Mouse (Mus musculus) small intestine, adult 2 months (tissue): Measurements from ENCODE around the gene Fgfr1op. TPM values are rescaled to one million over a fixed set of nuclear protein-coding genes. Genes with fewer than 3 reads are reported as not detected.
"Not testable (repeated sequence)": the region's sequence is repeated elsewhere in the genome, so short reads cannot be mapped to it uniquely, and the experiment has no call there.

ENCODE experiments used
- H3K27ac ChIP-seq: fragments of 200-500 bp; 2 replicates; pipeline ENCODE4 v1.5.1; 2012; ENCODE audit warnings: low read depth, low read length, control low read depth, inconsistent platforms; ENCODE audit not compliant: insufficient read depth
- H3K27me3 ChIP-seq: fragments of 200-500 bp; 2 replicates; pipeline ENCODE4 v1.6.1; 2012; ENCODE audit warnings: mild to moderate bottlenecking, moderate library complexity, low read length, inconsistent platforms; ENCODE audit not compliant: control insufficient read depth, insufficient read depth
- H3K36me3 ChIP-seq: fragments of 200-500 bp; 2 replicates; pipeline ENCODE4 v1.6.1; 2012; ENCODE audit warnings: mild to moderate bottlenecking, low read length, control low read depth, inconsistent platforms; ENCODE audit not compliant: control insufficient read depth, insufficient read depth
- H3K4me1 ChIP-seq: fragments of 200-500 bp; 2 replicates; pipeline ENCODE4 v1.6.1; 2012; ENCODE audit warnings: low read length, inconsistent platforms, mixed read lengths; ENCODE audit not compliant: control insufficient read depth, insufficient read depth, insufficient read length
- H3K4me3 ChIP-seq: fragments of 200-500 bp; 2 replicates; pipeline ENCODE4 v1.5.1; 2012; ENCODE audit warnings: low read depth, mild to moderate bottlenecking, control low read depth, inconsistent platforms, low read length, moderate library complexity
- CTCF ChIP-seq: fragments of 200-500 bp; IDR thresholded peaks from 2 replicates; pipeline ENCODE4 v1.5.1; 2012; ENCODE audit warnings: low read depth, mild to moderate bottlenecking, control low read depth, inconsistent platforms, low read length, moderate library complexity, mixed read lengths; ENCODE audit not compliant: insufficient replicate concordance, insufficient read length; ENCODE audit errors: extremely low read depth
- POLR2A ChIP-seq: fragments of 200-500 bp; IDR thresholded peaks from 2 replicates; pipeline ENCODE4 v1.6.1; 2012; ENCODE audit warnings: low read depth, mild to moderate bottlenecking, control low read depth, inconsistent platforms, low read length, moderate library complexity
- WGBS: fragments of 180-500 bp; shearing (Covaris S2); methylation state at CpG from one replicate; pipeline ENCODE4 v1.1.7; 2018; 5-methylcytosine and 5-hydroxymethylcytosine counted together
- polyA plus RNA-seq: library from polyadenylated mRNA; depleted of rRNA; stranded (reverse); fragments of >200 nt; gene quantifications from 2 replicates; pipeline ENCODE4 v1.2.3, GENCODE M21; 2012

The Fgfr1op gene
- polyA plus RNA-seq, 1 experiment = 0.38 TPM

DNA sequence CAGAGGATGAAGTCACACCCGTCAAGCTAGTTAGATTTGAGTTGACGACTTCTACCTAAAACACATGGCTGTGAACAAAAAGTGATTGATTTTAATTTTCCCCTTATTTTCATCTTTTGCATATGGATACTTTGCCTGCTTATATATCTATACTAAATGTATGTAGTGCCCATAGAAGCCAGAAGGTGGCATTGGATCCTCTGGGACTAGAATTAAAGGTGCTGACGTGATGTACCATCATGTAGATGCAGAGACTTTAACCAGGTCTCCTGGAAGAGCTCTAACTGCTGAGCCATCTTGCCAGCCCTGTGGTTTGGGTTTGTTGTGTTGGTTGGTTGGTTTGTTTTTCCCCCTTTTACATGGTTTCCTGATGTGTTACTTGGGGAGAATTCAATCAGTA, 32.4 kb downstream of the Fgfr1op start:
- no peaks in the 10 kb centered on the region for H3K27me3 ChIP-seq
- H3K4me1 ChIP-seq = no peaks in the 10 kb centered on the region
- TF ChIP-seq POLR2A (no peak), CTCF (no peak)
- whole genome bisulfite sequencing = 77% methylated on average over 3 of the region's 3 CpGs
- peaks cover 18% of the 10 kb centered on the region for H3K36me3 ChIP-seq
- H3K4me3 ChIP-seq = no peak overlapping the region
- no peak overlapping the region for H3K27ac ChIP-seq

GRCm38 (mm10) chr17:8199067-8199935, 34.0 kb downstream of the Fgfr1op start:
- WGBS = 84% methylated on average over 11 of the region's 11 CpGs
- Histone ChIP-seq H3K4me3 (no peak overlapping the region), H3K27ac (no peak overlapping the region), H3K36me3 (peaks cover 10% of the 10 kb centered on the region), H3K27me3 (no peaks in the 10 kb centered on the region), H3K4me1 (no peaks in the 10 kb centered on the region)
- no peak for TF ChIP-seq POLR2A
- TF ChIP-seq CTCF = no peak

- Histone ChIP-seq H3K4me1 (no peaks in the 10 kb centered on the region), H3K27me3 (no peaks in the 10 kb centered on the region), H3K36me3 (peaks cover 6% of the 10 kb centered on the region; the same call in 1 of the 2 replicates), H3K27ac (no peak overlapping the region), H3K4me3 (no peak overlapping the region)
- WGBS = 84% methylated on average over 1 of the region's 1 CpGs
- TF ChIP-seq POLR2A = no peak
- no peak for TF ChIP-seq CTCF
Observed at GRCm38 (mm10) chr17:8199936-8200330, 34.6 kb downstream of the Fgfr1op start.

GRCm38 (mm10) chr17:8203487-8203886, 38.2 kb downstream of the Fgfr1op start:
- Histone ChIP-seq H3K27ac (no peak overlapping the region), H3K4me1 (no peaks in the 10 kb centered on the region), H3K36me3 (no peaks in the 10 kb centered on the region), H3K27me3 (no peaks in the 10 kb centered on the region), H3K4me3 (no peak overlapping the region)
- WGBS = 38% methylated on average over 1 of the region's 1 CpGs
- no peak for TF ChIP-seq CTCF
- TF ChIP-seq POLR2A = no peak

DNA sequence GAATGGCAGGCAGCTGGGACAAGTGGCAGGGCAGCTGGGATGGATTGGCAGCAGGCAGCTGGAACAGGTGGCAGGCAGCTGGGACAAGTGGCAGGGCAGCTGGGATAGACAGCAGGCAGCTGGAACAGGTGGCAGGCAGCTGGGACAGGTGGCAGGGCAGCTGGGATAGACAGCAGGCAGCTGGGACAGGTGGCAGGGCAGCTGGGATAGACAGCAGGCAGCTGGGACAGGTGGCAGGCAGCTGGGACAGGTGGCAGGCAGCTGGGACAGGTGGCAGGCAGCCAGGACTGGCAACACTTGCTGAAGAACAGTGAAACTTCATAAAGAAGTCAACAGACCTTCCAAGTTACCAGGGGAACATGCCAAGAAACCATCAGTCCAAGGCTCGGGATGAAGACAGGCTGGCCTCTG, 39.9 kb downstream of the Fgfr1op start:
- 53% methylated on average over 1 of the region's 1 CpGs for WGBS
- H3K27me3 ChIP-seq, H3K4me3 ChIP-seq, H3K4me1 ChIP-seq, H3K27ac ChIP-seq, H3K36me3 ChIP-seq: not testable (repeated sequence)

DNA sequence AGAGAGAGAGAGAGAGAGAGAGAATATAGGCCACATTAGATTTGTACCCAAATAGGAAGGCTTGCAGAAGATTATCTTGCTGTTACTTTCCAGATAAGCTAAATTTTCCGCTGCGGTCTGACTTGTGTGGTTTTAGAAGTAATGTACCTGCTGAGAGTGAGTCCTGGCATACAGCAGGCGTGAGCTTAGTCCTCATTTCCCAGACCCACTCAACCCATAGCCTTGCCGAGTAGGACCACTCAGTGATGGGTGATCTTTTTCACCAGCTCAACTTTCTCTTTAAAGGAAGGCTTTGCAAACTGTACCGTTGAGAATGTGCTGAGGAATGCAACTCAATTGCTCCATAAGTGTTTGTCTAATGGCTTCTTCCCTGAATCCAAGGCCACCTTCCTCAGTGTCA, 41.4 kb downstream of the Fgfr1op start:
- 70% methylated on average over 5 of the region's 5 CpGs for WGBS
- TF ChIP-seq CTCF = no peak
- TF ChIP-seq POLR2A = no peak
- Histone ChIP-seq H3K4me1 (no peaks in the 10 kb centered on the region; the same call in 1 of the 2 replicates), H3K27me3 (no peaks in the 10 kb centered on the region), H3K27ac (no peak overlapping the region), H3K36me3 (no peaks in the 10 kb centered on the region), H3K4me3 (no peak overlapping the region)

DNA sequence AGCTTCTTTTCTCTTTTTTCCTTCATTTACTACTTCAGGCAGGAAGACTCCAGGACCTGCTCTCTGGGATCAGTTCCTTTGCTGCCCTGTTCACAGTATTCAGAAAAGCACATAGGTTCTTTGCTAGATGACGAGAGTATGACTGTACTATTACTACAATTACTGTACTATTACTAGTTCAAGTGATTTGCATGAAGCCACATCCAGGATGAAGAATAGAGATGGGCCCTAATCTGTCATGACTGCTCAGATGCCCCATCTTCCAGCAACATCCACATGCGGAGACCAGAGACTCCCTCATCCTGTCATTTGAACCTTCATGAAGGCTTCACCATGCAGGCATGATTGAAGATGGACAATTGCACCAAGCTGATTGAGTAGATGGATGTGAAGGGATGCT, 44.4 kb downstream of the Fgfr1op start:
- Histone ChIP-seq H3K27me3 (no peaks in the 10 kb centered on the region), H3K27ac (no peak overlapping the region), H3K4me3 (no peak overlapping the region), H3K4me1 (no peaks in the 10 kb centered on the region; the same call in 1 of the 2 replicates), H3K36me3 (no peaks in the 10 kb centered on the region)
- WGBS = 89% methylated on average over 2 of the region's 2 CpGs
- no peak for TF ChIP-seq CTCF
- TF ChIP-seq POLR2A = no peak
